Mouse (Mus musculus): Measurements from ENCODE around the gene Cd8a. TPM values are rescaled to one million over a fixed set of nuclear protein-coding genes. Genes with fewer than 3 reads are reported as not detected.
"Not testable (repeated sequence)": the region's sequence is repeated elsewhere in the genome, so short reads cannot be mapped to it uniquely, and the experiment has no call there.

The Cd8a gene
- total RNA-seq (2017): 2.0 to 4.0 TPM in 2 of 3 replicates, not detected in the other

DNA sequence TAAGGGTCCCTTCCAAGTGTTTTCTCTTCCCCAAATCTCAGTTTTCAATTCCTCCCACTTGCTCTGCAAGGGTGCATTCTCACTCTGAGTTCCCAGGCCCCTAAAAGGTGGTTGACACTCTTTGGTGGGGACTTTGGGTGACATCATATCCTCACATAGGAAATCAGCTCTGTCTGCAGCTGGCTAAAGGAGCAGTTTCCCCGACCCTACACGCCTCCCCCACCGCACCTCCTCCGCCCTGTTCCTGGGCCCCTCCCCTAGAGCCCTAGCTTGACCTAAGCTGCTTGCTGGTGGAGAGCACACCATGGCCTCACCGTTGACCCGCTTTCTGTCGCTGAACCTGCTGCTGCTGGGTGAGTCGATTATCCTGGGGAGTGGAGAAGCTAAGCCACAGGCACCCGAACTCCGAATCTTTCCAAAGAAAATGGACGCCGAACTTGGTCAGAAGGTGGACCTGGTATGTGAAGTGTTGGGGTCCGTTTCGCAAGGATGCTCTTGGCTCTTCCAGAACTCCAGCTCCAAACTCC, at the start of gene Cd8a:
Gene Cd8a (plus strand): TSS at position 179 of the 527 bp plus-strand sequence.
- no peak for ATAC-seq (replicated peaks; ENCODE audit: insufficient number of reproducible peaks, low FRiP score, low TSS enrichment, poor library complexity, severe bottlenecking)

DNA sequence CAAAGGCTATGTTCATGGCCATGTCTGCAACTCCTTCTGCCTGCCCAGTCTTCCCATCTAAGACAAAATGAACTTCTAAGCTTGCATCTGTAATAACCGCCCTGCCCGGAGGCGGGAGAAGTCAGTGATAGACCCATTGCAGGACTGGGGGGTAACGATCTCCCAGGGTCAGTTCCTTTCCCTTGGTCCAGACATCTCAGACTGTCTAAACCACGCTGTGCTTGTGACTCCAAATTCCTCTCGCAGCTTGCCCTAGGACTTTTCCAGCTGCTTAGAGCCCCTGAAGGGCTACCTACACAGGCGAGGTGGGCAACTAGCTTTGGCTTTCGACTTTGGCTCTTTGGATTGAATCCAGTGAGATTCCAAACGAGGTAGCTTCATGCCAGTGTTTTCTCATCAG, 48.4 kb upstream of the Cd8a start:
- ATAC-seq (replicated peaks; ENCODE audit: insufficient number of reproducible peaks, low FRiP score, low TSS enrichment, poor library complexity, severe bottlenecking): no peak

- ATAC-seq (replicated peaks; ENCODE audit: insufficient number of reproducible peaks, low FRiP score, low TSS enrichment, poor library complexity, severe bottlenecking): no peak
Observed at GRCm38 (mm10) chr6:71329881-71330280, 43.3 kb upstream of the Cd8a start.

GRCm38 (mm10) chr6:71330486-71330885, 42.7 kb upstream of the Cd8a start:
- ATAC-seq (replicated peaks; ENCODE audit: insufficient number of reproducible peaks, low FRiP score, low TSS enrichment, poor library complexity, severe bottlenecking): no peak

GRCm38 (mm10) chr6:71331491-71331890, 41.7 kb upstream of the Cd8a start:
- not testable (repeated sequence) for ATAC-seq (replicated peaks; ENCODE audit: insufficient number of reproducible peaks, low FRiP score, low TSS enrichment, poor library complexity, severe bottlenecking)

DNA sequence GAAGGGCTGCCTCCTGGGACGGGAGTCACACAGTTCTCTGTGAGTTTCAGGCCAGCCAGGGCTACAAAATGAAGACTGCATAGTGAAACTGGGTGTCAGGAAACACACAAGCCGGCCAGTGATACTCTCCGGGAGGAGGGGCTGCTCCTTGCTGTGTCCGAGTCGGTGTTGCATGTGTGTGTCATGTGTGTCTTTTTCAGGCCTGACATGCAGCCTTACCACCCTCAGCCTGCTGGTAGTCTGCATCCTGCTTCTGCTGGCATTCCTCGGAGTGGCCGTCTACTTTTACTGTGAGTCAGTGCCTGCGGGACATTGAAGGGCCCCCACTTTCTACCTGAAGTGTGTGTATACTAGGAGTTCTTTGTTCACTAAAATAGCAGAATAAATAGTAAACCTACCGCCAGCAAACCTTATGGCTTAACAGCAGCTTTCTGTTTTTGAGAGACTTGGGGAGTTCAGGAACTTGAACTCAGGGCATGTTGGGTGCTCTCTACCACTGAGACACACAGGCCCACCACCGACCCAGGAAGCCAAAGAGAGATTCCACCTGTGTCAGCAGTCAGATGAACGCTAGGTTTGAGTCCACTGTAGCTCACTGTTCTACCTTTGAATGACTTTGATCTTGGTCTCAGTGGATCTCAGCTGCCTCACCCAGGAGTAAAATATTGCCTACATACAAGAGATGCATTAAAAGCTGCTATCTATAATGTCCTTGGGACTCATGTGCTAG, 40.8 kb upstream of the Cd8a start:
- ATAC-seq (replicated peaks; ENCODE audit: insufficient number of reproducible peaks, low FRiP score, low TSS enrichment, poor library complexity, severe bottlenecking): no peak

DNA sequence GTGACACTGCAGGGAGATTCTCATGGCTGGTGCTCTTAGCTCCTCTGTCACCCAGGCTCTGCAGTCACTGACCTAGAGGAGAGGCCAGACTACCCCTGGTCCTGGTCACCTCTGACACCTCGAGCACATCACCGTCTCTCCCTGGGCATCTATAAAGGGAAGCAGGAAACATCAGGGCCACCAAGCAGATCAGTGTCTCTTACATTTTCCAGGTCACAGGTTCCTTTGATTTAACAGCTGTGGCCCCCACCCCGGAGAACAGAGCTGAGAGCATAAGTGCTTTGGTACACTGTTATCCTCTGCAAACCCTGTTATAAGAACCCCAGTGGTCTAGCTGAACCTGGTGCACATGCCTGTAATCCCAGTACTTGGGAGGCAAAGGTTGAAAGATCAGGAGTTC, 40.2 kb upstream of the Cd8a start:
- no peak for ATAC-seq (replicated peaks; ENCODE audit: insufficient number of reproducible peaks, low FRiP score, low TSS enrichment, poor library complexity, severe bottlenecking)

DNA sequence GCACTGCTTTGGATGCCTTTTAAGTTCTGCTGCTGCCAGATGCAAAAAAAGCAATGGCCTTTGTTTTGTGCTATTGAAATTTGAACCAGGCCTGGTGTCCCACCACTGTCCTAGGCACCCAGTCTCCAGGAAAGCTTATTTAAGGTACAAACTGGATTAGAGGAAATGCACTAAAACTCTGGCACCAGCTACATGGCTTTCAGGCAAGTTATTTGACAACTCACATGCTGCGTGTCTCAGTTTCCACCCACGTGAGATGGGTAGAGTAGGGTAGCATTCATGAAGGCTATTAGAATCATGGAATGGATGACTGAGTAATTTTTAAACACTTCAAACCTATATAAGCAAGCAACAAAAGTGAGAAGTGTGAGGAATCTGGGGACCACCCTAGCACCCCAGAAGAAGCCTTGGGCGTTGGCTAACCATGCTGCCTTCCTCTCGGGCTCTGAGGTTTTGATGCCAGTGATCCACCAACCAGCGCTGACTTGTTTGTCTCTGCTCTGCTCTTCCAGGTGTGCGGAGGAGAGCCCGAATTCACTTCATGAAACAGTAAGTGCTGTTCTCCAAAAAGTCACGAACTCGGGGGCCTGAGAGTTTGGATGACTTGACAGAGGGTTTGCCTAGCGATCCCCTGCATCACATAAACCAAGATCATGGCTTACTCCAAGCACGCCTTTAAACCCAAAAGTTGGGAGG, 39.5 kb upstream of the Cd8a start:
- ATAC-seq (replicated peaks; ENCODE audit: insufficient number of reproducible peaks, low FRiP score, low TSS enrichment, poor library complexity, severe bottlenecking): no peak

DNA sequence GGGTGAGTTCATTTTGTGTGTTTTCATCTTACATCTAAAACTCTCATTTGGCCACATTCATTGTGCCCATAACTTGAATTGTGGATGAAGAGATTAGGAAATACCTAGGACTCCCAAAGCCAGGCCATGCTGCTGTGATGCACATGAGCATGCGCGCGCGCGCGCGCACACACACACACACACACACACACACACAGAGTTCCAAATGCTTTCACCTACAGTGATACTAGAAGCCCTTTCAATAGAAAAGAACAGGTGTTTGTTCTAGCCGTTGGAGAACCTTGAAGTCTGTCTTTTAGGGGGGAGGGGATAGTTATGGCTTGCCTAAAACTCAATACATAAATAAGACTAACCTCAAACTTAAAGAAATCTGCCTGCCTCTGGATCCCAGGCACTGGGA, 35.6 kb upstream of the Cd8a start:
- no peak for ATAC-seq (replicated peaks; ENCODE audit: insufficient number of reproducible peaks, low FRiP score, low TSS enrichment, poor library complexity, severe bottlenecking)

GRCm38 (mm10) chr6:71338941-71339340, 34.3 kb upstream of the Cd8a start:
- no peak for ATAC-seq (replicated peaks; ENCODE audit: insufficient number of reproducible peaks, low FRiP score, low TSS enrichment, poor library complexity, severe bottlenecking)

DNA sequence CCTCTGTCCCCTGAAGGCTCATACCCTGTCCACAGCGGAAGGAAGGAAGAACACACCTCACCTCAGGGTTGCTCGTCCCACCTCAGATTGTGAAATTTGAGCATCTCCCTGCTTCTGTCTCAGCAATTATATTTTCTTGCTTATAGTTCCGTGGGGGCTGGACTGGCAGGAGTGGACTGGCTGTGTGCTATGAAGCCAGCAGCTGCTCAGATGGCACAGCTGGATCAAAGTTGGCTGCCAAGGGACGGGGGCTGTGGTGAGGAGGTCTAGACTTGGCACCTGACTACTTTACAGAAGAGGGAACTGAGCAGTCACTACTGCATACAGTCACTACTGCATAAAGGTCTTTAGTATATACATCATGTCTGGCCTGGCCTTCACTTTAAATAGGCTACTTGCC, 33.9 kb upstream of the Cd8a start:
- ATAC-seq (replicated peaks; ENCODE audit: insufficient number of reproducible peaks, low FRiP score, low TSS enrichment, poor library complexity, severe bottlenecking): no peak

GRCm38 (mm10) chr6:71341179-71341578, 32.0 kb upstream of the Cd8a start:
- no peak for ATAC-seq (replicated peaks; ENCODE audit: insufficient number of reproducible peaks, low FRiP score, low TSS enrichment, poor library complexity, severe bottlenecking)

- ATAC-seq (replicated peaks; ENCODE audit: insufficient number of reproducible peaks, low FRiP score, low TSS enrichment, poor library complexity, severe bottlenecking): no peak
Observed at GRCm38 (mm10) chr6:71348006-71348405, 25.2 kb upstream of the Cd8a start.

- ATAC-seq (replicated peaks; ENCODE audit: insufficient number of reproducible peaks, low FRiP score, low TSS enrichment, poor library complexity, severe bottlenecking): no peak
Observed at GRCm38 (mm10) chr6:71351201-71351600, 22.0 kb upstream of the Cd8a start.

GRCm38 (mm10) chr6:71352201-71352600, 21.0 kb upstream of the Cd8a start:
- no peak for ATAC-seq (replicated peaks; ENCODE audit: insufficient number of reproducible peaks, low FRiP score, low TSS enrichment, poor library complexity, severe bottlenecking)

DNA sequence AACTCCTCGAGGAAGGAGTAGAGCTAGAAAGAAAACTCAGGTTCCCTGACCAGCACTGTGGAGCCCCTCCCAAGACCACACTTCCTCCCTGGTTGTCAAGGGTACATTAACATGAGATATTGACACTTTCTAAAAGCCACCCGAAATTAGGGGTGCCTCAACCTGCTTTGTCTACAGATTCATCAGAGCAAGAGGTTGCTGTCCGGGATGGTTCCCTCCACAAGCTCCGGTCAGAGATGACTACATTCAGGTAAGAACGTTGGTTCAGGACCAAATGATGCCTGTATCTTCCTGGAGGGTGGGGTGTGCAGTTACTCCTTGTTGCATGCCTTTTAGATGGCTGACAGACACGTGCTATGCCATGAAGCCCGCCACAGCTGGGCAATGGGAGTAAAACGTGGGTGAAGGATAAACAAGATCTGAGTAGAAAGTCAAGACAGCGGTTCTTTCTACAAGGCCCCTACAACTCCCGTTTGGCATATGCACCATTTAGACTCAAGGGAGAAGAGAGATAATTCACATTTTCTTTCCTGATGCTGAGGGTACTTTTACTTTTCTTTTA, 20.3 kb upstream of the Cd8a start:
- ATAC-seq (replicated peaks; ENCODE audit: insufficient number of reproducible peaks, low FRiP score, low TSS enrichment, poor library complexity, severe bottlenecking): no peak

- no peak for ATAC-seq (replicated peaks; ENCODE audit: insufficient number of reproducible peaks, low FRiP score, low TSS enrichment, poor library complexity, severe bottlenecking)
Observed at GRCm38 (mm10) chr6:71353722-71354121, 19.5 kb upstream of the Cd8a start.

DNA sequence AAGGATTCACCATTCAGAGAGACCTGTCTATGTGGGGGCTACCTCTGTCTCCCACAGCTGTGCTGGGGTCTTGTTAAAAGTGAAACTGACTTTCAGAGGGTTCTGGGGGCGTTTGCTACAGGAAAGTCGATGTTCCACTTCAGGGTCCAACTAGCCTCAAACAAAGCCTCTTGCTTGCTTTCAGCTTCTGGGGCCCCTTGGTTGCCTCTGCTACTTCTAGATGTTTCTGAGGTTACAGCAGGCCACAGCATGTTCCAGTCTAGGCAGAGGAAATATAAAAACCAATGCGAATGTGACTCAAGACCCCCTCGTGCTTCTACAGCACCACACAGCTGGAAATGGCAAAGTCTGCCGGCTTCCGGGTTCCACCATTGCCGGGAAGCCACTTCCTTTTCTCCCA, 15.7 kb upstream of the Cd8a start:
- ATAC-seq (replicated peaks; ENCODE audit: insufficient number of reproducible peaks, low FRiP score, low TSS enrichment, poor library complexity, severe bottlenecking): no peak

DNA sequence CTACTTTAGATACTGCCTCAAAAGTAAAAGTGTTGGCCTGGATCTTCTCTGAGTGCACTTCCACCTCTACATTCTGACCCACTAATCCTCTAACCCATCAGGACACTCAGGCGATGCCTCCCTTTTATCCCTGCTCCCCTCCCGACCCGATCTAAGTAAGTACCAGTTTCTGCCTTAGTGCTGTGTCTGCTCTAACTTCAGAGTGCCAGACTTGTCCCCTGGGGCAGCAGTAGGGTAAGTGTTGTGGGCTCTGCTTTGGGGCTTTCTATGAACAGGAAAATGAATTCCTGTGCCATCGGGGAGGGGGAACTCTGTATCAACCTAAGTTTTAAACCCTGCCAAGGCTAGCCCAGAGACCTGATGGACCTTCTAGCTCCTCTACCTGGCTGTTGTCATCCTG, 13.0 kb upstream of the Cd8a start:
- no peak for ATAC-seq (replicated peaks; ENCODE audit: insufficient number of reproducible peaks, low FRiP score, low TSS enrichment, poor library complexity, severe bottlenecking)

DNA sequence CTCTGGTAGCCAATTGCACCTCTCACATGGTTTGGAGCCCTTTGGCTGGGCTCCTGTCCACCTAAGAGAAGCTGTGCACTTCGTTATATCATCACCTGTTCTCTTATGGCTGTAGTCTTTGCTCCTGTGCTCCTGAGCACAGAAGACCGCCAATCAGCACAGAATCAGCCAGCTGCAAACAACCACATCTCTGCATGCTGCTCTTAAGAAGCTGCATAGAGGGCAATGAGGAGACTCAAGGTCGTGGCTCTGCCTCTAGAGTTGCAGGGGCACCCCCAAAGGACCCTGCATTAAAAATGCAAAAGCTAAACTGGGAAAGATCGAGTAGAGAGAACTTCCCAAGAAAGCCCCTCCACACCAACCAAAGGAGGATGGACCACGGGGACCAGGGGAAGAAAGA, 12.5 kb upstream of the Cd8a start:
- no peak for ATAC-seq (replicated peaks; ENCODE audit: insufficient number of reproducible peaks, low FRiP score, low TSS enrichment, poor library complexity, severe bottlenecking)

Data from monocyte, adult 5-6 weeks (primary cell).